Mouse (Mus musculus): ENCODE data around the gene 9830107B12Rik. TPM values are rescaled to one million over a fixed set of nuclear protein-coding genes. Genes with fewer than 3 reads are reported as not detected.
"Not testable (repeated sequence)": the region's sequence is repeated elsewhere in the genome, so short reads cannot be mapped to it uniquely, and the experiment has no call there.

The 9830107B12Rik gene
- total RNA-seq (2014; rRNA removed) (not detected in 2 replicates), polyA plus RNA-seq (2015; fragmentation: Nextera tagmentation; extraction: Ambion mirVana) (not detected in 2 replicates)

DNA sequence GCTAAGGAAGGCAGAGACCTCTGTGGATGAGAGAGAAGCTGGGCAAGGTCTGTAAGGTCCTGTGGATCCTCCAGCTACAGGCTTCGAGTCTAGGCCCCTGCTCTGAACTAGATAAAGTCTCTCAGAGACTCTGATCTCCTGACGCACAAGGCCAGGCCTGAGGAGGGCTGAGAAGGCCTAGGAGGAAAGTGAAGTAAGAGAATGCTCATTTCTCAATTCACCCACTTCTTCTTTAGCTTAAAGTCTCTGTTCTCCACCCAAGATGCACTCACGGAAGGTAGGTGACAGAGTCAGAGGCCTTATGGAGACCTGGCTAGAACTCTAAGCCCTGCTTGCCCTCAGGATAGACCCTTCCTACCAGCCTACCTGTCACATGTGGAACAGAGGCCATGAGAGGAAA lies at the start of gene 9830107B12Rik:
9830107B12Rik (minus strand) TSS at position 149 of the 400 bp plus-strand sequence.
- H3K36me3 ChIP-seq (ENCODE audit: insufficient read depth, low read length), result no peaks in the 10 kb centered on the region
- H3K4me1 ChIP-seq (ENCODE audit: insufficient read depth, low read length), result no peaks in the 10 kb centered on the region
- no peak for ATAC-seq (ENCODE audit: low FRiP score)
- no peak for TF ChIP-seq CTCF (IDR thresholded peaks at IDR 0.05)
- no peak for DNase-seq (ENCODE audit: low spot score)
- WGBS, result 84% methylated on average over 3 of the region's 3 CpGs
- no peak within 1 kb of the TSS for H3K4me3 ChIP-seq (ENCODE audit: low read depth, low read length)
- no peaks in the 10 kb centered on the region for H3K9me3 ChIP-seq (ENCODE audit: low read length)
- no peak within 1 kb of the TSS for H3K4me2 ChIP-seq (ENCODE audit: low read depth, low read length, poor library complexity, severe bottlenecking)
- H3K27me3 ChIP-seq (ENCODE audit: insufficient read depth, low read length), result no peaks in the 10 kb centered on the region
- no peak within 1 kb of the TSS for H3K27ac ChIP-seq (ENCODE audit: low read depth, low read length)
- H3K9ac ChIP-seq (replicated peaks; ENCODE audit: low read length, poor library complexity, severe bottlenecking), result no peak within 1 kb of the TSS

DNA sequence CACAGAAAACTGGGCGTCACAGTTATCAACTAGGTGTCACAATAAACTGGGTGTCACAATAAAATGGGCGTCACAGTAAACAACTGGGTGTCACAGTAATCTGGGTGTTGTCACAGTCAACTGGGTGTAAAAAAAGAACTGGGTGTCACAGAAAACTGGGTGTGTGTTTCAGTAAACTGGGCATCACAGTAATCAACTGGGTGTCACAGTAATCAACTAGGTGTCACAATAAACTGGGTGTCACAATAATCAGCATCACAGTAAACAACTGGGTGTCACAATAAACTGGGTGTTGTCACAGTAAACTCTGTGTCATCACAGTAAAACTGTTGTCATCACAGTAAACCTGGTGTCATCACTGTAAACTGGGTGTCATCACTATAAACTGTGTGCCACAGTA lies 46.3 kb upstream of the 9830107B12Rik start:
- TF ChIP-seq CTCF (IDR thresholded peaks at IDR 0.05), result no peak
- Histone ChIP-seq H3K36me3 (ENCODE audit: insufficient read depth, low read length) (no peaks in the 10 kb centered on the region), H3K4me1 (ENCODE audit: insufficient read depth, low read length) (no peaks in the 10 kb centered on the region), H3K27me3 (ENCODE audit: insufficient read depth, low read length) (no peaks in the 10 kb centered on the region), H3K9ac (replicated peaks; ENCODE audit: low read length, poor library complexity, severe bottlenecking) (no peak overlapping the region), H3K27ac (ENCODE audit: low read depth, low read length) (no peak overlapping the region), H3K4me2 (ENCODE audit: low read depth, low read length, poor library complexity, severe bottlenecking) (no peak overlapping the region), H3K4me3 (ENCODE audit: low read depth, low read length) (no peak overlapping the region), H3K9me3 (ENCODE audit: low read length) (no peaks in the 10 kb centered on the region)
- DNase-seq (ENCODE audit: low spot score) (no peak), ATAC-seq (ENCODE audit: low FRiP score) (no peak)
- 81% methylated on average over 2 of the region's 2 CpGs for WGBS

DNA sequence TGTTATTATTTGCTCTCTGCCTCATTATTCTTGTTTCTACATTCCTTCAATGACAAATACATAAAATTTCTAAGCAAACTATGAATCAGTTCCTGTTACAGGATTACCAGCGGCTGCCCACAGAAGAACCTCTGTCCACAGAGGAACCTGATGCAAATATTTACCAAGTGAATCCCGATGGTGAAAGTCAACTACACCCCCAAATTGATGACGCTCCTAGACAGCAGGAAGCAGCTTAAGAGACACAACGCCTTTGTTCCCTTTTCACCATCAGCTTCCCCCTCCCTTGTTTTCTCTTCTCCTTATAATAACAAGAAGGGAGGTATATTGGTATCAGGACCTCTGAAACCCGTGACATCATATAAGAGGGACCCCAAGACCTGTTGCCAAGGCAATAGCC lies 39.2 kb upstream of the 9830107B12Rik start:
- no peak for TF ChIP-seq CTCF (IDR thresholded peaks at IDR 0.05)
- H3K27me3 ChIP-seq (ENCODE audit: insufficient read depth, low read length), result no peaks in the 10 kb centered on the region
- H3K4me2 ChIP-seq (ENCODE audit: low read depth, low read length, poor library complexity, severe bottlenecking), result no peak overlapping the region
- 74% methylated on average over 5 of the region's 5 CpGs for WGBS
- H3K36me3 ChIP-seq (ENCODE audit: insufficient read depth, low read length), result no peaks in the 10 kb centered on the region
- no peak overlapping the region for H3K9ac ChIP-seq (replicated peaks; ENCODE audit: low read length, poor library complexity, severe bottlenecking)
- no peak overlapping the region for H3K27ac ChIP-seq (ENCODE audit: low read depth, low read length)
- no peak for ATAC-seq (ENCODE audit: low FRiP score)
- no peak overlapping the region for H3K4me3 ChIP-seq (ENCODE audit: low read depth, low read length)
- DNase-seq (ENCODE audit: low spot score), result no peak
- H3K9me3 ChIP-seq (ENCODE audit: low read length), result no peaks in the 10 kb centered on the region
- H3K4me1 ChIP-seq (ENCODE audit: insufficient read depth, low read length), result no peaks in the 10 kb centered on the region

DNA sequence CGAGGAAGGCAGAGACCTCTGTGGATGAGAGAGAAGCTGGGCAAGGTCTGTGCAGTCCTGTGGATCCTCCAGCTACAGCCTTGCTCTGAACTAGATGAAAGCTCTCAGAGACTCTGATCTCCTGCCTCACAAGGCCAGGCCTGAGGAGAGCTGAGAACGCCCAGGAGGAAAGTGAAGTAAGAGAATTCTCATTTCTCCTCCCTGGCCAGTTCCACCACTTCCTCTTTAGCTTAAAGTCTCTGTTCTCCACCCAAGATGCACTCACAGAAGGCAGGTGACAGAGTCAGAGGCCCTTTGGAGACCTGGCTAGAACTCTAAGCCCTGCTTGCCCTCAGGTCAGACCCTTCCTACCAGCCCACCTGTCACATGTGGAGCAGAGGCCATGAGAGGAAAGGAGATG lies 21.0 kb upstream of the 9830107B12Rik start, which contains the start of gene A530064D06Rik:
A530064D06Rik (minus strand) TSS at position 173 of the 400 bp plus-strand sequence.
- H3K4me2 ChIP-seq (ENCODE audit: low read depth, low read length, poor library complexity, severe bottlenecking); H3K27me3 ChIP-seq (ENCODE audit: insufficient read depth, low read length); H3K4me3 ChIP-seq (ENCODE audit: low read depth, low read length); H3K9ac ChIP-seq (replicated peaks; ENCODE audit: low read length, poor library complexity, severe bottlenecking); ATAC-seq (ENCODE audit: low FRiP score); H3K9me3 ChIP-seq (ENCODE audit: low read length); H3K27ac ChIP-seq (ENCODE audit: low read depth, low read length); DNase-seq (ENCODE audit: low spot score); H3K36me3 ChIP-seq (ENCODE audit: insufficient read depth, low read length); H3K4me1 ChIP-seq (ENCODE audit: insufficient read depth, low read length): not testable (repeated sequence)
- WGBS, result 83% methylated on average over 2 of the region's 2 CpGs

DNA sequence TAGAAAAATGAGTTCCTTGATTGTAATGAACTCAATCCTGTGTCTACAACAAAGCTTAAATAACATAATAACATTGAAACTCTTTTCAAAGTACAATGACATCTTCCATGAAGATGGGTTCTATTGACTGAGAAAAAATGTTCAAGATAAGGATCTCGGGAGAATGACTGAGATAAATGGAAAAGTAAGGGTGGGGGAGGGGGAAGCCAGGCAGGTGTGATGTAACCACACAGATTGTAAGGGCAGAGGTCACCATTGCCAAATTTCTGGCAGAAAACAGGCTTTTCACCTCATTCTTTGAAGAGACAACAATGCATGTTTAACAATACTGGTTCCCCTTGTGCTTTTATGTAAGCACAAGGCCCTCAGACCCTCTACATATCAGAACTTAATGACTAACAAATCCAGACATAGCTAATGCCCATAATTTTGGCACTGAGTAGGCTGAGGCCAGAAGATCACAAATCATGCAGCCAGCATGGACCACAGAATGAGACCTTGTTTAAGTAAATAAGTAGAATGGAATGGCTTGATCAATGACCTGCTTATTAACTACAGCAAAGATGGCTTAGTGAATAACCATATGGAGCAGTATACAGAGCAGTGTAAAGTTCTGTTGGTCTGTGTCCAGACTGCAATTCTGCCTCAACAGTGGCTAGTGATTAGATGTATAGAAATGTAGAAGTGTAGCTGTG lies 11.5 kb upstream of the 9830107B12Rik start:
- Histone ChIP-seq H3K4me3 (ENCODE audit: low read depth, low read length) (no peak overlapping the region), H3K9me3 (ENCODE audit: low read length) (peaks cover 8% of the 10 kb centered on the region; the same call in 1 of the 2 replicates), H3K4me2 (ENCODE audit: low read depth, low read length, poor library complexity, severe bottlenecking) (no peak overlapping the region), H3K9ac (replicated peaks; ENCODE audit: low read length, poor library complexity, severe bottlenecking) (no peak overlapping the region), H3K27ac (ENCODE audit: low read depth, low read length) (no peak overlapping the region), H3K27me3 (ENCODE audit: insufficient read depth, low read length) (no peaks in the 10 kb centered on the region), H3K36me3 (ENCODE audit: insufficient read depth, low read length) (no peaks in the 10 kb centered on the region), H3K4me1 (ENCODE audit: insufficient read depth, low read length) (no peaks in the 10 kb centered on the region)
- WGBS, result 65% methylated on average over 1 of the region's 1 CpGs
- no peak for TF ChIP-seq CTCF (IDR thresholded peaks at IDR 0.05)
- ATAC-seq (ENCODE audit: low FRiP score), result no peak
- DNase-seq (ENCODE audit: low spot score), result no peak

DNA sequence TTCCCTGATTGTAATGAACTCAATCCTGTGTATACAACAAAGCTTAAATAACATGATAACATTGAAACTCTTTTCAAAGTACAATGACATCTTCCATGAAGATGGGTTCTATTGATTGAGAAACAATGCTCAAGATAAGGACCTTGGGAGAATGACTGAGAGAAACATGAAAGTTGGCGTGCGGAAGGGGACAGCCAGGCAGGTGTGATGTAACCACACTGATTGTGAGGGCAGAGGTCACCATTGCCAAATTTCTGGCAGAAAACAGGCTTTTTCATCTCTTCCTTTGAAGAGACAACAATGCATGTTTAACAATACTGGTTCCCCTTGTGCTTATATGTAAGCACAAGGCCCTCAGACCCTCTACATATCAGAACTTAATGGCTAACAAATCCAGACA lies 13.3 kb downstream of the 9830107B12Rik start:
- Histone ChIP-seq H3K4me1 (ENCODE audit: insufficient read depth, low read length) (no peaks in the 10 kb centered on the region), H3K27ac (ENCODE audit: low read depth, low read length) (no peak overlapping the region), H3K4me2 (ENCODE audit: low read depth, low read length, poor library complexity, severe bottlenecking) (no peak overlapping the region), H3K36me3 (ENCODE audit: insufficient read depth, low read length) (no peaks in the 10 kb centered on the region), H3K9ac (replicated peaks; ENCODE audit: low read length, poor library complexity, severe bottlenecking) (no peak overlapping the region), H3K9me3 (ENCODE audit: low read length) (no peaks in the 10 kb centered on the region), H3K27me3 (ENCODE audit: insufficient read depth, low read length) (no peaks in the 10 kb centered on the region), H3K4me3 (ENCODE audit: low read depth, low read length) (no peak overlapping the region)
- TF ChIP-seq CTCF (IDR thresholded peaks at IDR 0.05), result no peak
- WGBS, result 86% methylated on average over 2 of the region's 2 CpGs
- ATAC-seq (ENCODE audit: low FRiP score) (no peak), DNase-seq (ENCODE audit: low spot score) (no peak)

All from midbrain, postnatal 0 days (tissue).